Comparison of ENCODE assay signal across 9 mouse cellular contexts in genomic region chr2:36009386-36009785, GRCm38 (mm10). TPM values are rescaled to one million over a fixed set of nuclear protein-coding genes. Genes with fewer than 3 reads are reported as not detected.
DNase-seq lines count a peak whose midpoint lies in the region; ATAC-seq and TF ChIP-seq lines count a peak whose summit lies in the region.
"Had no signal": no experiment of that assay in that cellular context is flagged by ENCODE, and none has a peak within 500 bp of the region (broad histone marks: within the 10 kb centered on the region; RNA-seq: fewer than 3 reads in every experiment).

No protein-coding gene starts in this region.

- 18% methylated on average over 4 of the region's 4 CpGs for WGBS in heart, embryonic 10.5 days
- 19% methylated on average over 4 of the region's 4 CpGs for WGBS in midbrain, embryonic 11.5 days
- WGBS in spleen, adult 2 months = 23% methylated on average over 4 of the region's 4 CpGs

- ATAC-seq in midbrain, embryonic 11.5 days (ENCODE audit: low FRiP score) = peak; percentile 67

- TF ChIP-seq CTCF in spleen, adult 2 months (IDR thresholded peaks at IDR 0.05; ENCODE audit: extremely low read depth, insufficient read depth, insufficient read length, insufficient replicate concordance) = peak; percentile 80; the same call in 1 of the 2 replicates

- H3K4me1 ChIP-seq in heart, embryonic 10.5 days = peaks cover 25% of the 10 kb centered on the region
- H3K4me1 ChIP-seq in midbrain, embryonic 11.5 days (ENCODE audit: control insufficient read depth, insufficient read depth, low read length) = peaks cover 3% of the 10 kb centered on the region; the same call in 1 of the 2 replicates
- no peaks in the 10 kb centered on the region for H3K4me1 ChIP-seq in spleen, adult 2 months (ENCODE audit: control insufficient read depth, insufficient read depth, insufficient read length)

- no peak overlapping the region for H3K27ac ChIP-seq in heart, embryonic 10.5 days
- H3K27ac ChIP-seq in midbrain, embryonic 11.5 days (ENCODE audit: low read depth, low read length) = no peak overlapping the region
- no peak overlapping the region for H3K27ac ChIP-seq in spleen, adult 2 months (ENCODE audit: insufficient read depth, low read length)

- H3K4me2 ChIP-seq in midbrain, embryonic 11.5 days = no peak overlapping the region

- TF ChIP-seq POLR2A in spleen, adult 2 months (IDR thresholded peaks at IDR 0.05; ENCODE audit: low read depth, low read length) = no peak

- no peaks in the 10 kb centered on the region for H3K36me3 ChIP-seq in heart, embryonic 10.5 days
- no peaks in the 10 kb centered on the region for H3K36me3 ChIP-seq in midbrain, embryonic 11.5 days (ENCODE audit: control insufficient read depth, insufficient read depth, low read length)
- H3K36me3 ChIP-seq in spleen, adult 2 months (ENCODE audit: control insufficient read depth, insufficient read depth, low read length) = no peaks in the 10 kb centered on the region

- peaks cover 74% of the 10 kb centered on the region for H3K27me3 ChIP-seq in heart, embryonic 10.5 days (ENCODE audit: insufficient read depth, poor library complexity, severe bottlenecking)
- H3K27me3 ChIP-seq in midbrain, embryonic 11.5 days (ENCODE audit: control insufficient read depth, insufficient read depth, low read length) = peaks cover 15% of the 10 kb centered on the region
- H3K27me3 ChIP-seq in spleen, adult 2 months (ENCODE audit: control insufficient read depth, insufficient read depth, low read length) = peaks cover 8% of the 10 kb centered on the region

- intact Hi-C loops in heart, postnatal 25 days (cut with DNase I) = loop anchor here (1.0 kb wide), 2 partner anchors 205 to 267 kb away; no protein-coding TSS in a partner anchor

- H3K4me3 ChIP-seq in heart, embryonic 10.5 days = 0 out of 2 replicates have a peak overlapping the region, but pooled peaks have one; percentile 9
- no peak overlapping the region for H3K4me3 ChIP-seq in midbrain, embryonic 11.5 days (ENCODE audit: low read depth, low read length)
- H3K4me3 ChIP-seq in spleen, adult 2 months (ENCODE audit: extremely low read depth, insufficient read depth, insufficient read length) = no peak overlapping the region
- H3K4me3 ChIP-seq: megakaryocyte, embryonic 14.5 days had no signal

- peak; percentile 72 to 84 for DNase-seq in heart, adult 18-20 months
- DNase-seq in heart, postnatal 25 days (ENCODE audit: low spot score) = no peak
- peak; percentile 53 for DNase-seq in T-cell, adult 2 months (ENCODE audit: low spot score)
- peak; percentile 57 to 67 for DNase-seq in cerebellum, postnatal 36 days
- DNase-seq in heart, embryonic 10.5 days (ENCODE audit: low spot score) = peak; percentile 88
- DNase-seq in layer of hippocampus, postnatal 25 days (ENCODE audit: extremely low spot score in 1 of 2, low spot score in 1 of 2) = peak; percentile 56 to 74
- DNase-seq in midbrain, embryonic 11.5 days (ENCODE audit: low spot score, missing footprints) = peak; percentile 97
- peak; percentile 7 to 54 for DNase-seq in spleen, adult 2 months (ENCODE audit: low read depth in 1 of 2, low spot score in 2 of 2)

- H3K9me3 ChIP-seq in heart, embryonic 10.5 days = no peaks in the 10 kb centered on the region
- H3K9me3 ChIP-seq in midbrain, embryonic 11.5 days (ENCODE audit: control insufficient read depth, low read length) = no peaks in the 10 kb centered on the region
- H3K9me3 ChIP-seq: megakaryocyte, embryonic 14.5 days had no signal

- H3K9ac ChIP-seq in midbrain, embryonic 11.5 days (ENCODE audit: low read length) = no peak overlapping the region

RNA-seq across cellular contexts. Expression of gene Ttll11, which starts 29.7 kb away (rescaled TPM):
- 1 to 10 TPM; 1.1 to 1.9 TPM for total RNA-seq in heart, adult 18-20 months (2021)
- total RNA-seq in heart, postnatal 25 days (2021) = 1 to 10 TPM; 1.1 to 1.2 TPM
- polyA plus RNA-seq in heart, embryonic 10.5 days (2016; fragmentation: Nextera tagmentation; extraction: Ambion mirVana) = 0.42 and 0.85 TPM in 2 replicates
- 10 to 100 TPM; 30.5 to 30.7 TPM for total RNA-seq in layer of hippocampus, postnatal 25 days (2021)
- polyA plus RNA-seq in midbrain, embryonic 11.5 days (2014; fragmentation: Nextera tagmentation; extraction: Ambion mirVana) = 1.9 and 3.0 TPM in 2 replicates
- polyA plus RNA-seq in spleen, adult 2 months (2012; rRNA removed) = 1.3 and 2.0 TPM in 2 replicates

RNA-seq across cellular contexts. Expression of gene Ndufa8, which starts 39.8 kb away (rescaled TPM):
- 100 to 1,000 TPM; 687 to 800 TPM for total RNA-seq in heart, adult 18-20 months (2021)
- 100 to 1,000 TPM; 676 to 685 TPM for total RNA-seq in heart, postnatal 25 days (2021)
- 329 and 373 TPM in 2 replicates for polyA plus RNA-seq in heart, embryonic 10.5 days (2016; fragmentation: Nextera tagmentation; extraction: Ambion mirVana)
- 100 to 1,000 TPM; 184 to 222 TPM for total RNA-seq in layer of hippocampus, postnatal 25 days (2021)
- polyA plus RNA-seq in midbrain, embryonic 11.5 days (2014; fragmentation: Nextera tagmentation; extraction: Ambion mirVana) = 184 and 186 TPM in 2 replicates
- polyA plus RNA-seq in spleen, adult 2 months (2012; rRNA removed) = 25.9 and 28.5 TPM in 2 replicates

RNA-seq across cellular contexts. Expression of gene Morn5, which starts 39.9 kb away (rescaled TPM):
- total RNA-seq in heart, adult 18-20 months (2021) = not detected
- not detected for total RNA-seq in heart, postnatal 25 days (2021)
- polyA plus RNA-seq in heart, embryonic 10.5 days (2016; fragmentation: Nextera tagmentation; extraction: Ambion mirVana) = not detected in 2 replicates
- total RNA-seq in layer of hippocampus, postnatal 25 days (2021) = 1 to 10 TPM in 1 of 2 experiments, under 1 TPM in 1; 0.66 to 1.5 TPM
- polyA plus RNA-seq in midbrain, embryonic 11.5 days (2014; fragmentation: Nextera tagmentation; extraction: Ambion mirVana) = 0.33 TPM in 1 of 2 replicates, not detected in the other
- not detected in 2 replicates for polyA plus RNA-seq in spleen, adult 2 months (2012; rRNA removed)

Comparison
In these comparisons a context has a peak if more than half of its experiments do, and no peak if none do; other contexts are left out.
1. RNA of gene Ttll11, which starts 29.7 kb away (total RNA-seq): 30.5 to 30.7 TPM in layer of hippocampus, postnatal 25 days; 1.1 to 1.9 TPM in heart, adult 18-20 months and 1.1 to 1.2 TPM in heart, postnatal 25 days; every median in the first group is over 10 times any median in the second.